Mouse (Mus musculus): ENCODE results near the gene Olfr820. TPM values are rescaled to one million over a fixed set of nuclear protein-coding genes. Genes with fewer than 3 reads are reported as not detected.
"Not testable (repeated sequence)": the region's sequence is repeated elsewhere in the genome, so short reads cannot be mapped to it uniquely, and the experiment has no call there.

Gene Olfr820
- not detected in 2 replicates for polyA plus RNA-seq (2014; fragmentation: Nextera tagmentation; extraction: Ambion mirVana)

- H3K4me1 ChIP-seq (ENCODE audit: control insufficient read depth, insufficient read depth, low read length): no peaks in the 10 kb centered on the region
These were observed at the start of gene Olfr820 for GRCm38 (mm10) chr10:130012321-130012720. Gene Olfr820, plus strand, starts transcription at chr10:130012621.

GRCm38 (mm10) chr10:129966232-129966631 lies 46.2 kb upstream of the Olfr820 start:
- H3K4me1 ChIP-seq (ENCODE audit: control insufficient read depth, insufficient read depth, low read length); H3K9ac ChIP-seq (ENCODE audit: low read length); DNase-seq (ENCODE audit: low spot score); H3K4me3 ChIP-seq (ENCODE audit: low read depth, low read length); ATAC-seq (ENCODE audit: insufficient read depth, low FRiP score, low TSS enrichment); H3K27me3 ChIP-seq (ENCODE audit: control insufficient read depth, insufficient read depth, low read length); H3K36me3 ChIP-seq (ENCODE audit: control insufficient read depth, insufficient read depth, low read length); H3K27ac ChIP-seq (ENCODE audit: low read depth, low read length); H3K9me3 ChIP-seq (ENCODE audit: control insufficient read depth, low read length); H3K4me2 ChIP-seq (ENCODE audit: low read depth): not testable (repeated sequence)
- WGBS: 96% methylated on average over 2 of the region's 3 CpGs

More at GRCm38 (mm10) chr10:130012321-130012720, at the start of gene Olfr820:
- no peaks in the 10 kb centered on the region for H3K9me3 ChIP-seq (ENCODE audit: control insufficient read depth, low read length)
- H3K27ac ChIP-seq (ENCODE audit: low read depth, low read length): no peak within 1 kb of the TSS
- H3K4me2 ChIP-seq (ENCODE audit: low read depth): no peak within 1 kb of the TSS
- no peak within 1 kb of the TSS for H3K4me3 ChIP-seq (ENCODE audit: low read depth, low read length)
- DNase-seq (ENCODE audit: low spot score): no peak
- no peak for ATAC-seq (ENCODE audit: insufficient read depth, low FRiP score, low TSS enrichment)
- no peaks in the 10 kb centered on the region for H3K36me3 ChIP-seq (ENCODE audit: control insufficient read depth, insufficient read depth, low read length)
- no peak within 1 kb of the TSS for H3K9ac ChIP-seq (ENCODE audit: low read length)
- H3K27me3 ChIP-seq (ENCODE audit: control insufficient read depth, insufficient read depth, low read length): no peaks in the 10 kb centered on the region

GRCm38 (mm10) chr10:129967166-129967565 lies 45.3 kb upstream of the Olfr820 start, which contains the start of gene Olfr819:
Gene Olfr819, minus strand, starts transcription at chr10:129967266.
- WGBS: 89% methylated on average over 2 of the region's 2 CpGs
- not testable (repeated sequence) for H3K27ac ChIP-seq (ENCODE audit: low read depth, low read length); ATAC-seq (ENCODE audit: insufficient read depth, low FRiP score, low TSS enrichment)

GRCm38 (mm10) chr10:129972994-129973393 lies 39.4 kb upstream of the Olfr820 start:
- not testable (repeated sequence) for H3K36me3 ChIP-seq (ENCODE audit: control insufficient read depth, insufficient read depth, low read length); H3K9ac ChIP-seq (ENCODE audit: low read length); H3K9me3 ChIP-seq (ENCODE audit: control insufficient read depth, low read length); H3K4me3 ChIP-seq (ENCODE audit: low read depth, low read length); H3K27me3 ChIP-seq (ENCODE audit: control insufficient read depth, insufficient read depth, low read length); H3K27ac ChIP-seq (ENCODE audit: low read depth, low read length); H3K4me1 ChIP-seq (ENCODE audit: control insufficient read depth, insufficient read depth, low read length); DNase-seq (ENCODE audit: low spot score); H3K4me2 ChIP-seq (ENCODE audit: low read depth)
- no CpG with 5 or more reads among the region's 3 CpGs for WGBS
- peak; percentile 55; the same call in 1 of the 2 replicates for ATAC-seq (ENCODE audit: insufficient read depth, low FRiP score, low TSS enrichment)

More at GRCm38 (mm10) chr10:129967166-129967565, 45.3 kb upstream of the Olfr820 start, which contains the start of gene Olfr819:
- H3K9ac ChIP-seq (ENCODE audit: low read length); H3K4me1 ChIP-seq (ENCODE audit: control insufficient read depth, insufficient read depth, low read length); H3K4me2 ChIP-seq (ENCODE audit: low read depth); H3K9me3 ChIP-seq (ENCODE audit: control insufficient read depth, low read length); H3K36me3 ChIP-seq (ENCODE audit: control insufficient read depth, insufficient read depth, low read length); H3K4me3 ChIP-seq (ENCODE audit: low read depth, low read length); H3K27me3 ChIP-seq (ENCODE audit: control insufficient read depth, insufficient read depth, low read length); DNase-seq (ENCODE audit: low spot score): not testable (repeated sequence)

- not testable (repeated sequence) for H3K4me2 ChIP-seq (ENCODE audit: low read depth); H3K36me3 ChIP-seq (ENCODE audit: control insufficient read depth, insufficient read depth, low read length); H3K27me3 ChIP-seq (ENCODE audit: control insufficient read depth, insufficient read depth, low read length); H3K4me3 ChIP-seq (ENCODE audit: low read depth, low read length); H3K9me3 ChIP-seq (ENCODE audit: control insufficient read depth, low read length); H3K4me1 ChIP-seq (ENCODE audit: control insufficient read depth, insufficient read depth, low read length); H3K9ac ChIP-seq (ENCODE audit: low read length); H3K27ac ChIP-seq (ENCODE audit: low read depth, low read length); DNase-seq (ENCODE audit: low spot score); ATAC-seq (ENCODE audit: insufficient read depth, low FRiP score, low TSS enrichment)
- WGBS: no CpG with 5 or more reads among the region's 2 CpGs
These were observed 36.4 kb upstream of the Olfr820 start, which contains the start of gene Olfr247 for GRCm38 (mm10) chr10:129976040-129976439. Gene Olfr247, minus strand, starts transcription at chr10:129976140.

GRCm38 (mm10) chr10:129981867-129982266 lies 30.6 kb upstream of the Olfr820 start:
- H3K4me3 ChIP-seq (ENCODE audit: low read depth, low read length); H3K27ac ChIP-seq (ENCODE audit: low read depth, low read length); H3K4me1 ChIP-seq (ENCODE audit: control insufficient read depth, insufficient read depth, low read length); H3K36me3 ChIP-seq (ENCODE audit: control insufficient read depth, insufficient read depth, low read length); H3K9me3 ChIP-seq (ENCODE audit: control insufficient read depth, low read length); H3K4me2 ChIP-seq (ENCODE audit: low read depth); DNase-seq (ENCODE audit: low spot score); H3K27me3 ChIP-seq (ENCODE audit: control insufficient read depth, insufficient read depth, low read length); H3K9ac ChIP-seq (ENCODE audit: low read length): not testable (repeated sequence)
- WGBS: no CpG with 5 or more reads among the region's 3 CpGs
- ATAC-seq (ENCODE audit: insufficient read depth, low FRiP score, low TSS enrichment): peak; percentile 69

- H3K36me3 ChIP-seq (ENCODE audit: control insufficient read depth, insufficient read depth, low read length); DNase-seq (ENCODE audit: low spot score); ATAC-seq (ENCODE audit: insufficient read depth, low FRiP score, low TSS enrichment); H3K4me1 ChIP-seq (ENCODE audit: control insufficient read depth, insufficient read depth, low read length); H3K4me2 ChIP-seq (ENCODE audit: low read depth); H3K27me3 ChIP-seq (ENCODE audit: control insufficient read depth, insufficient read depth, low read length); H3K27ac ChIP-seq (ENCODE audit: low read depth, low read length); H3K4me3 ChIP-seq (ENCODE audit: low read depth, low read length); H3K9me3 ChIP-seq (ENCODE audit: control insufficient read depth, low read length); H3K9ac ChIP-seq (ENCODE audit: low read length): not testable (repeated sequence)
- no CpG with 5 or more reads among the region's 1 CpGs for WGBS
These were observed 27.5 kb upstream of the Olfr820 start, which contains the start of gene Gm10310 for GRCm38 (mm10) chr10:129984962-129985361. Gene Gm10310, minus strand, starts transcription at chr10:129985062.

- not testable (repeated sequence) for H3K4me2 ChIP-seq (ENCODE audit: low read depth); H3K36me3 ChIP-seq (ENCODE audit: control insufficient read depth, insufficient read depth, low read length); H3K4me1 ChIP-seq (ENCODE audit: control insufficient read depth, insufficient read depth, low read length); ATAC-seq (ENCODE audit: insufficient read depth, low FRiP score, low TSS enrichment); H3K4me3 ChIP-seq (ENCODE audit: low read depth, low read length); H3K27ac ChIP-seq (ENCODE audit: low read depth, low read length); H3K27me3 ChIP-seq (ENCODE audit: control insufficient read depth, insufficient read depth, low read length); DNase-seq (ENCODE audit: low spot score); H3K9me3 ChIP-seq (ENCODE audit: control insufficient read depth, low read length); H3K9ac ChIP-seq (ENCODE audit: low read length)
- WGBS: 84% methylated on average over 4 of the region's 4 CpGs
These were observed 8.3 kb upstream of the Olfr820 start for GRCm38 (mm10) chr10:130004104-130004503.

GRCm38 (mm10) chr10:130005366-130005765 lies 7.1 kb upstream of the Olfr820 start:
- not testable (repeated sequence) for H3K9me3 ChIP-seq (ENCODE audit: control insufficient read depth, low read length); H3K4me1 ChIP-seq (ENCODE audit: control insufficient read depth, insufficient read depth, low read length); H3K4me3 ChIP-seq (ENCODE audit: low read depth, low read length); H3K27me3 ChIP-seq (ENCODE audit: control insufficient read depth, insufficient read depth, low read length); H3K27ac ChIP-seq (ENCODE audit: low read depth, low read length); DNase-seq (ENCODE audit: low spot score); H3K9ac ChIP-seq (ENCODE audit: low read length); H3K36me3 ChIP-seq (ENCODE audit: control insufficient read depth, insufficient read depth, low read length); ATAC-seq (ENCODE audit: insufficient read depth, low FRiP score, low TSS enrichment); H3K4me2 ChIP-seq (ENCODE audit: low read depth)
- 82% methylated on average over 4 of the region's 4 CpGs for WGBS

Data from neural tube, embryonic 11.5 days (tissue).